Mouse (Mus musculus): ENCODE results near the gene Eif3a.

Gene Eif3a

DNA sequence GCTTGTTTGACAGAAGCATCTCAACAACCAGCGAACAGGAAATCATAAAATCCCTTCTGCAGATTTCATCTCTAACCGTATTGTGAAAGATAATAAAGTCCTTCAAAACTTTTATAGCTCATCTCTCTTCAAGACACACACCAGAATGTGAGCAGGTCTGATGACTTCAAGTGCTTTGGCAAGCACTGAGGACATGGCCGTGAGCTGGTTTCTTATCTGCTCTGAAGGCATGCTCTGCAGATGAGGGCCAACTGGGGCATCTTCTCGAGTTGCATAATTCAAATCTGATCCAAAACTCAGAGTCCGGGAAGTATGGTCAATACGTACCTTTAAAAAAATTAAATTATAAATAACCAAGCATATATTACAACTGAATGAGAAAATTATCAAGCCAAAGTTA lies 17.1 kb downstream of the Eif3a start:
- intact Hi-C loops (cut with DNase I), result no loop called here

DNA sequence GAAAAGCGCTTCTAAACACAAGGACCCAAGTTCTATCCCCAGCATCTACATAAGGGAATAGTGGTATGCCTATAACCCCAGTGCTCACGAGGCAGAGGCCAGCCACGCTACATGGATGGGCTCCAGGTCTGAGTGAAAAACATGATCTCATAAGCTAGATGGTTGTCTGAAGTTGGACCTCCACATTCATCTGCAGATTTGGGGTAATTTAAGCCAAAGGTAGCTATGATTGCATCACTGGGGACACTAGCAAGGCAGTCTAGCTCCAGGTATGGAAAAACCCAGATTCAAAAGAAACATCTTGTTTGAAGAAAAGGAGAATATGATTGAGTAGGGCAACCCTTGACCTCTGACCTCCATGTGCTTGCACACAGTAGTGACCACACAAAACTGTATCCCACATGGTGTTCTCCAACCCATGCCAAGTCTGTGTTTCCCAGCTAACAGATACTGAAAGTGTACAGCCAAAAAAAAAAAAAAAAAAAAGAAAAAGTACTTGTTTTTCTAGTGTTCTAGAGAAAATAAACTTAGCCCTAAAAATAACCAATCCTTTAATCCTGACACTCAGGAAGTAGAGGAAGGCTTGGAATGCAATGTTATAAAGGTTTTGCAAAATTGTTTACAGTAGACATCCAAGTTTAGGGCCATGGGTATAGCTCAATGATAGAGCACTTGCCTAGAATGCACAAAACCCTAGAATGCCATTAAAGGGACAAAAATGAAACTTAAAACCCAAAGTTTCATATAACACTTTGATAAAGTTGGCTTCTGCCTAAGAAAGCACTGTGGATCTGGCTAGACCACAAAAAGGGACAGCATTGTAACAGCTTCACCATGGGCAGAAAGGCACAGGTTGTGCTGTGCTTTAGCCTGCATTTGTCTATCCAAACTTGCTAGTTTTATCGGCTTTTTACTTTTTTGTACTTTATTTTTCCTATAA lies 31.3 kb downstream of the Eif3a start:
- intact Hi-C loops (cut with DNase I), result no loop called here

DNA sequence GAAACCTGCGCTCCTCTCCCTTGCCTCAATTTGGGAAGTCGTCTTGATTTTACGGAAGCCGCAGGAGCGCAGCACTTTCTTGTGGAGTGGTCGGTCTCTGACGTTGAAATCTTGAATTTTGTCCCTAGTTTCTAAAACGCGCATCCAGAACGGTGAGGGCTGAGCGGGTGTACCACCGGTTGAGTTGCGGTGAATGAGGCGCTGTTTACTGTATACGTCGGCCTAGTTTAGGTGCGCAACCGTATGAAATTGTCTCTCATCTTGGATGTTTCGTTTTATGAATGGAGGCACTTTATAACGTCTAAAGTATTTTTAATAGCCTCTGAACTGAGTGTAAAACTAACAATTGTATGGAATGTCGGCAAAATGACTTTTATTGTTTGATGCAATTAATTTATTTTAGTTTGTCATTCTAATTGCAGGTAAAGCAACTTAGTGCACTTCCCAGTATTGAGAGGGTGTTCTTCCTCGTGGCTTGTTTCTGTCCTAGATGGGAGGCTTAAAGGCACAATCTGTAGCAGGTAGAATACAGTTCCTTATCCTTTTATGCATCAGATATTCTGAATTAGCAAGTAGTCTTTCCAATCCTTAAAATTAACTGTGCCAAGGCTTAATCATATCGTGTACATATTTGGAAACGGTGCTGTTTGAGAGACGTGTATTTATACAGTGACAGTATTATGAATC lies 33.2 kb downstream of the Eif3a start:
- intact Hi-C loops (cut with DNase I), result no loop called here

DNA sequence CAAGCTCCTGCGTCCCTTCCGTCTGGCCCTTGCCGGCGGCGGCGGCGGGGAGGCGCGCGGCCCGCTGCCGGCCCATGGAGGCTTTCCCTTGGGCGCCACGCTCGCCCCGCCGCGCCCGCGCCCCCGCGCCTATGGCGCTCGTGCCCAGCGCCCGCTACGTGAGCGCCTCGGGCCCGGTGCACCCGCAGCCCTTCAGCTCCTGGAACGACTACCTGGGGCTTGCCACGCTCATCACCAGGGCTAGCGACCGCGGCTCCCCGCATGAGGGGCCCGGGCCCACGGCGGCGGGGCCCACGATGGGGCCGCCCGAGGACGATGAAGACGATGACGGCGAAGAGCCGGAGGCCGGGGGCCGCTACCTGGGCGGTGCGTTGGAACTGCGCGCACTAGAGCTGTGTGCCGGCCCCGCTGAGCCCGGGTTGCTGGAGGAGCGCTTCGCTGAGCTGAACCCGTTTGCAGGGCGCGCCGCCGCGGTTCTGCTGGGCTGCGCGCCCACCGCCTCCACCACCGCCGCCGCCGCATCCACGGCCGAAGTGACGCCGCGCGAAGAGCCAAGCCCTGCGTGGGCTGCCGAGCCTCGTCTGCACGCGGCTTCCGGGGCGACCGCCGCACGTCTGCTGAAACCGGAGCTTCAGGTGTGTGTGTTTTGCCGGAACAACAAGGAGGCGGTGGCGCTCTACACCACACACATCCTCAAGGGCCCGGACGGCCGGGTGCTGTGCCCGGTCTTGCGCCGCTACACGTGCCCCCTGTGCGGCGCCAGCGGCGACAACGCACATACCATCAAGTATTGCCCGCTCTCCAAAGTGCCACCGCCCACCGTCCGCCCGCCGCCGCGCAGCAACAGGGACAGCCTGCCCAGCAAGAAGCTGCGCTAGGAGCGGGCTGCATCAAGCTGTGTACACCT lies 34.0 kb downstream of the Eif3a start:
- intact Hi-C loops (cut with DNase I), result no loop called here

DNA sequence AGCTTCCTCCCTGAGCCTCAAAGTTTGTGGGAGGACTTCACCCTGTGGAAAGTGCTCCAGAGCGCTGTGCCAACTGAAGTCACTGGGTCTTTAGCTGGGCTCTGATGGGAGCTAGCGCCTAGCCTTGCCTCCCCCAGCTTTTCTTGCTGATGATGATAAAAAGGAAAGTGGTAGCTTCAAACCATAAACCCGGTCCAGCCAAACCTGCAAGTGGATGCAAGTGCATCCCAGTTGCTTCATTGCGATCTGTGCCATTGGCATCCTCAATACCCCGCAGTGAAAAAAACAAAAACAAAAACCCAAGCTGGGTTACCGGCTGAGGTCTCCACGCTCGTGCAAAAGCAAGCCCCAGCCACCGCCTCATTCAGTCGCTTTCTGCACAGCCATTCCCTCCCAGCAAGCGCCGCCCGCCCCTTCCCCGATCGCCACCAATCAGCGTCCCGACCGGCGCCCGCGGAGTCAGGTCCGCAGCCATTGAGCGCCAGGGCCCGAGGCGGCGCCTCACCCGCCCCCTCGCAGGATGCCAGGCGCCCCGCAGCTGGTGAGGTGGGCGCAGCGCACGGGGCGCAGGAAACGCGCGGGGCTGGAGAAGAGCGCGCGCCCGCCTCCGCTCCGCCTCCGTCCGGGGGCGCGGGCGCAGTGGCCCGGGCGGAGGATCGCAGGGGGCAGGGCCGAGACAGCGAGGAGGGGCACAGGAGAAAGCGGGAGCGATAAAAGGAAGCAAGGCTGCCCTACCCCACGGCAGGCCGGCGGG lies 34.8 kb downstream of the Eif3a start, which contains the start of gene Nanos1:
Gene Nanos1, plus strand, starts transcription at position 550 of the 754 bp plus-strand sequence.
- intact Hi-C loops (cut with DNase I), result no loop called here

DNA sequence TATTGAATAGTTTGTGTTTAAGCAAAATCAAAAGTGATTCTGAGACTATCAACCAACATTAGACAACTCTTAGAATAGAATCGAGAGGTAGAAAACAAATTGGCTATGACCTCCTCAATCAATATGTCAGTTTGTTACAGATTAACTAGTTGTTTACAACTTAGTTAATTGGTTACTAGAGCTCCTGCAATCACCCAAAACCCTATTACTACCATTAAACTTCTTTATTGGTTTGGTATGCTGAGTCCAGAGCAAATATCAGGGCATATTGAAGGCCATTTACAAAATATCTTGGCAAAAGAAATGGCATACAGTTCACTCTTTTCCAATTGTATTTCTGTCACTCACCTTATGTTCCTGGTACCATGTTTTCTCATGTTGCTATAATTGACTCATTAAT lies 42.7 kb downstream of the Eif3a start:
- intact Hi-C loops (cut with DNase I), result no loop called here

DNA sequence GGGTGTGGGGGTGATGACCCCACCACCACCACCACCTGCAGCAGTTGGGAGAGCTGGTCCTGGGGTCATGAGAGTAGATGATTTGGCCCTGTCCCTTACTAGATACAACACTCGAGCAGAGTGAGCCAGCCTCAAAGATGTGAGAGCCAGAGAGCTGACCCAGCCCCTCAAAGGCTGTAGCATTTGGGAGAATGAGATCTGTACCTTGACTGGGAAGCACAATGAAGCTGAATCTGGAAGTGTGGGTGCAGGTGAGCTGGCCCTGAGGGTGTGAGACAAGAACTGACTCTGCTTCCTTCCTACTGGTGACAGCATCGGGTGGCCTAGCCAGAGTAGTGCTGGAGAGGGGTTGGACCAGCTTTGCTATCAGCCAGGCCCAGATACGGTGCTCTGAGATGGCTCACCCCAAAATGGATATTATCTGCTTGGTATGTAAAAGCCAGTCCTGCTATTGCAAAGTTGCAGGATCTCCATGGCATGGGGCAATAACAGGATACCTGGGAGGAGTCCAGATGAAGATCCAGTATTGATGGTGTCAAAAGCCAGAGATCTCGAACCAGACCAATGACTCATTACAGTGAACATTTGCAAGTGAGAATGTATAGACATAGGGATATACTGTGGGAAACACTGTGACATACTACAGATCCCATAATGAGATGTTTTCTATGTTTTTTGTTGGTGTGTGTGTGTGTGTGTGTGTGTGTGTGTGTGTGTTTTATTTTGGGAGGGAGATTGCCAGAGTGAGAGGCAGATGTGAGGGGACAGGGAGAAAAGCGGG lies 46.5 kb downstream of the Eif3a start:
- intact Hi-C loops (cut with DNase I), result no loop called here

DNA sequence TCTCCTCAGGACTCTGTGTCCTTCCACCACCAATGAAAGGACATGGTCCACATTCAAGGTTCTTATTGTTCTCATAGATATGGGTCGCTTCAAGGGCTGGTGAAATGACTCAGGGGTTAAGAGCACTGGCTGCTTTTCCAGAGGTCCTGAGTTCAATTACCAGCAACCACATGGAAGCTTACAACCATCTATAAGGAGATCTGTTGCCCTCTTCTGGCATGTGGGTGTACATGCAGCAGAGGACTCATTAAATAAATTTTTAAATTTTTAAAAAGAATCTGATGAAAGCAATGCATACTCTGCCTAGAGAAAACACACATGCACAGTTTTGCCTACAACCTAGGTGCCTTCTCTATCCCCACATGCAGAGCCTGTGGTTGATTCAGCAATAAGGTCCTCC lies 49.9 kb downstream of the Eif3a start:
- intact Hi-C loops (cut with DNase I), result no loop called here

DNA sequence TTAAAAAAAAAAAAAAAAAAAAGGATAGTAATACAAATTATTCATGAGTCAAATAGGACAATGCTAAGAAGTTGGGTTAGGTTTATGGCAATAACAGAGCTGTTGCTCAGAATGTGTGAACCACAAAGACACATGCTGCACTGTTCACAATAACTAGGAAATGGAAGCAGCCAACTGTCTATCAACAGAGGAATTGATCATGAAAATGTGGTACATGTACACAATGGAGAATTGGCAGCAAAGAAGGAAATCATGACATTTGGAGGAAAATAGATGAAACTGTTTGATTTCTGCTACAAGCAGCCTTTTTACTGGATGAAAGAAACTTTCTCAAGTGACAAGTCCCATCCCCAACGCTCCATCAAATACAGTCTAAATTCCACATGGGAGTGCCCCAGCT lies 58.5 kb downstream of the Eif3a start:
- intact Hi-C loops (cut with DNase I), result no loop called here

DNA sequence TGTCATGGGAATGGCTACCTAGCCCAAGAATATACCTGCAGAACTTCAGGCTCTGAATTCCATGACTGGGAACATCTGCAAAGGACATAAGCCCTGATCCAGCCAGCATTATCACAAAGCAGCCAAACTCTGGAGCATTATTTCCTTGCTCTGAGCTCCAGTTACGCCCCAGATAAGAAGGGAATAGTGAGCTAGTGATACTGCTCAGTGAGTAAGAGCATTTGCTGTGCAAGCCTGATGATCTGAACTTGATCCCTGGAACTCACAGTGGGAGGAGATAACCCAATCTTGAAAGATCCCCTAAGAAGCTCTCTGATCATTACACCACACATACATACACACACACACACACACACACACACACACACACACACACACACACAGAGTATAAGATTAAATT lies 59.2 kb downstream of the Eif3a start:
- intact Hi-C loops (cut with DNase I), result no loop called here

DNA sequence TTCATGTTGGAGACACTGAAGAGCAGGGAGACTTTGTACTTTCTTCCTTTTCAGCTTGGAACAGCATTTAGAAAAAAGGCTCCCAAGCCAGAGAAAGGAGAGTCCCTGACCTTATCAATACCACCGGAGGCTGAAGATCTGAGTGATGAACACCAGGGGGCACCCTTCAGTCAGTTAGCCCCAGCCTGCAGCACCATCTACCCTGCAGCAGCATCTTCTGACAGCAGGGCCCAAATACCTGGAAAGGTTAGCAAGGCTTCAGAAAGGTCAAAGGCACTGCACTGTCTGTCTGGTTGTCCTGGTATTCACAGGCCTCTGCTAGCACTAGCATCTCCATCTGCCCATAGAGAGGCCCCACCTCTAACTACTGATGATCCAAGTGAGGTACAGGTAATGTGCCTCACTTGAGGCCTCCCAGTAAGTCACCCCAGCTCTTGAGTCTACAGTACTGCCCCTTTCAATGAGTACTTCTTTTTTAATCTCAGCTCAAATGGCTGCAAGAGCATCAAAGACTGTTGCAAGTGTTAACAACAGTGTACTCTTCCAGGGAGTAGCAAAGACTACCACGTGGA lies 60.1 kb downstream of the Eif3a start:
- intact Hi-C loops (cut with DNase I), result no loop called here

DNA sequence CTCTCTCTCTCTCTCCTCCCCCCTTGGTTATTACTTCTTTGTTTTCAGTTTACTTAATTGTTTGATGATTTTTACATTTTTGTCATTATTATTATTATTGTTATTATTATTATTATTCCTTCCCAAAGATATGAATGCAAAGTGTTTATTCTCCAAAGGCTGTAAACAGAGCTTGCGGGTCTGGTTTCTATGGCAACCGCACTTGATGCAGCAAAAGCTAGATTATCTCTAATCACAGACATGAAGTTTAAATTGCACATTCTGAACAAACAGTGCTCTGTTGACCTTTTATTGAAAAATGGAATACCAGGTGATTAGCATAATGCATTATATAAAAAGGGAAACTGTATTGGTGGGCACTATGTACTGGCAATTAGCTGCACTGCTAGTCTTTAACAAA lies 74.1 kb downstream of the Eif3a start:
- intact Hi-C loops (cut with DNase I), result no loop called here

DNA sequence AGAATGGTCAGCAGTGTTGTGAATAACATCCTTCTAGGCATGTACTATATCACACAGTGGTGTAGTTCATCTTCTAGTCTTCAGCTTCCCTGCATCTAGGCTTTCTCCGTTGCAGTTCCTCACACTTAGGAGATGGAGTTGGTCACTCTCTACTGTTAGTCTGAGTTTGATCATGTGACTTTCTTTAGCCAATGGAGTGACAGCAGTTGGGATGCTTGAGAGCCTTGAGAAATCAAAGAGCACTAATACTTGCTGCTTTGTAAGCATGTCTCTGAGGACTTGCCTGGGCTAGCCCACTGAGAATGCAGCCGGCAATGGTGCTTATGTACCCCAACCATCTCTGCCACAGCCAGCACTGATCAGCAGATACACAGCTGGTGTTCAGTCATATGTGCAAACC lies 77.9 kb downstream of the Eif3a start:
- intact Hi-C loops (cut with DNase I), result no loop called here

Small RNA genes lying within 50 kb of the gene (microRNA-seq; reads per million reads assigned to microRNA genes)
- 0 reads per million in 2 experiments for gene mmu-mir-3084-1
